Mouse (Mus musculus) forebrain, postnatal 0 days (tissue): ENCODE measurements around the gene Myl4. TPM values are rescaled to one million over a fixed set of nuclear protein-coding genes. Genes with fewer than 3 reads are reported as not detected.
A peak's percentile ranks its signal among the peaks of the same experiment; 100 is the strongest.

Experiments used
- ATAC-seq: fragments of 200-750 bp; cut with Nextera tagmentation; 2 replicates; pipeline ENCODE4 v1.8.0; 2017; ENCODE audit warnings: mild to moderate bottlenecking, moderate library complexity
- DNase-seq: peaks from one replicate; pipeline ENCODE4 v3.0.0-alpha.2; 2015
- H3K27ac ChIP-seq: fragments of 300-500 bp; sonication (generic); 2 replicates; pipeline ENCODE4 v1.5.1; 2014; ENCODE audit warnings: low read depth, mild to moderate bottlenecking, antibody characterized with exemption, low read length, moderate library complexity, mixed read lengths
- H3K27me3 ChIP-seq: fragments of 300-500 bp; sonication (generic); 2 replicates; pipeline ENCODE4 v1.6.1; 2014; ENCODE audit warnings: mild to moderate bottlenecking, low read length, mixed read lengths; ENCODE audit not compliant: insufficient read depth
- H3K36me3 ChIP-seq: fragments of 300-500 bp; sonication (generic); 2 replicates; pipeline ENCODE4 v1.6.1; 2014; ENCODE audit warnings: mild to moderate bottlenecking, moderate library complexity; ENCODE audit not compliant: insufficient read depth
- H3K4me1 ChIP-seq: fragments of 300-500 bp; sonication (generic); 2 replicates; pipeline ENCODE4 v1.6.1; 2014; ENCODE audit warnings: antibody characterized with exemption; ENCODE audit not compliant: insufficient read depth
- H3K4me2 ChIP-seq: fragments of 300-500 bp; sonication (generic); 2 replicates; pipeline ENCODE4 v1.6.1; 2014; ENCODE audit warnings: low read depth, mild to moderate bottlenecking, moderate library complexity
- H3K4me3 ChIP-seq: fragments of 300-500 bp; sonication (generic); 2 replicates; pipeline ENCODE4 v1.5.1; 2014; ENCODE audit warnings: low read depth, low read length, mixed read lengths
- H3K9ac ChIP-seq: fragments of 300-500 bp; sonication (generic); 2 replicates; pipeline ENCODE4 v1.6.1; 2014; ENCODE audit warnings: mild to moderate bottlenecking
- H3K9me3 ChIP-seq: fragments of 300-500 bp; sonication (generic); 2 replicates; pipeline ENCODE4 v1.6.1; 2016; ENCODE audit warnings: low read length
- CTCF ChIP-seq: sonication (generic); IDR thresholded peaks from 2 replicates; pipeline ENCODE4 v1.5.1; 2016; ENCODE audit warnings: antibody characterized with exemption, control low read depth, low read depth
- WGBS: fragments of 180-500 bp; shearing (Covaris S2); extraction: QIAGEN DNeasy Blood & Tissue Kit; methylation state at CpG from one replicate; pipeline ENCODE4 v1.1.7; 2014; 5-methylcytosine and 5-hydroxymethylcytosine counted together
- polyA plus RNA-seq: library from polyadenylated mRNA; unstranded; fragments of >200 nt; fragmentation: Nextera tagmentation; extraction: Ambion mirVana; gene quantifications from 2 replicates; pipeline ENCODE4 v1.2.1, GENCODE M21; 2015
- total RNA-seq: library from RNA; depleted of rRNA; stranded (reverse); fragments of >200 nt; gene quantifications from 2 replicates; pipeline ENCODE4 v1.2.3, GENCODE M21; 2014; rRNA removed

Myl4 gene
- 0.67 and 5.8 TPM in 2 replicates for total RNA-seq
- 4.6 and 5.3 TPM in 2 replicates for polyA plus RNA-seq

- peak; percentile 26; the same call in 1 of the 2 replicates for TF ChIP-seq CTCF
- Histone ChIP-seq H3K4me2 (peak within 1 kb of the TSS; percentile 78), H3K27me3 (no peaks in the 10 kb centered on the region), H3K4me3 (peak within 1 kb of the TSS; percentile 81), H3K9me3 (no peaks in the 10 kb centered on the region), H3K36me3 (no peaks in the 10 kb centered on the region), H3K4me1 (no peaks in the 10 kb centered on the region; the same call in 1 of the 2 replicates), H3K27ac (peak within 1 kb of the TSS; percentile 87), H3K9ac (peak within 1 kb of the TSS; percentile 98)
- ATAC-seq (peak; percentile 98), DNase-seq (peak; percentile 100)
- WGBS, result under 1% methylated on average over 35 of the region's 35 CpGs
Measured at GRCm38 (mm10) chr11:104550406-104550974, at the start of gene Myl4, which contains the start of gene Cdc27. TSS of gene Myl4 (plus strand) at chr11:104550663. TSS of gene Cdc27 (minus strand) at chr11:104550620.

- H3K27me3 ChIP-seq, result no peaks in the 10 kb centered on the region
- 76% methylated on average over 4 of the region's 4 CpGs for WGBS
Measured at GRCm38 (mm10) chr11:104508455-104508854, 42.0 kb upstream of the Myl4 start.

GRCm38 (mm10) chr11:104510606-104511005, 39.9 kb upstream of the Myl4 start:
- Histone ChIP-seq H3K4me2 (no peak overlapping the region), H3K9me3 (no peaks in the 10 kb centered on the region), H3K4me3 (no peak overlapping the region), H3K9ac (no peak overlapping the region), H3K36me3 (peaks cover 56% of the 10 kb centered on the region), H3K4me1 (no peaks in the 10 kb centered on the region), H3K27ac (no peak overlapping the region), H3K27me3 (no peaks in the 10 kb centered on the region)
- DNase-seq, result peak; percentile 40
- WGBS, result 90% methylated on average over 2 of the region's 2 CpGs
- no peak for ATAC-seq
- TF ChIP-seq CTCF, result peak; percentile 54

More at GRCm38 (mm10) chr11:104508455-104508854, 42.0 kb upstream of the Myl4 start:
- no peak overlapping the region for H3K4me2 ChIP-seq
- DNase-seq, result no peak
- H3K4me3 ChIP-seq, result no peak overlapping the region
- no peaks in the 10 kb centered on the region for H3K9me3 ChIP-seq
- no peak overlapping the region for H3K27ac ChIP-seq
- no peaks in the 10 kb centered on the region for H3K4me1 ChIP-seq
- TF ChIP-seq CTCF, result peak; percentile 9; the same call in 1 of the 2 replicates
- H3K36me3 ChIP-seq, result peaks cover 61% of the 10 kb centered on the region
- no peak for ATAC-seq
- no peak overlapping the region for H3K9ac ChIP-seq

DNA sequence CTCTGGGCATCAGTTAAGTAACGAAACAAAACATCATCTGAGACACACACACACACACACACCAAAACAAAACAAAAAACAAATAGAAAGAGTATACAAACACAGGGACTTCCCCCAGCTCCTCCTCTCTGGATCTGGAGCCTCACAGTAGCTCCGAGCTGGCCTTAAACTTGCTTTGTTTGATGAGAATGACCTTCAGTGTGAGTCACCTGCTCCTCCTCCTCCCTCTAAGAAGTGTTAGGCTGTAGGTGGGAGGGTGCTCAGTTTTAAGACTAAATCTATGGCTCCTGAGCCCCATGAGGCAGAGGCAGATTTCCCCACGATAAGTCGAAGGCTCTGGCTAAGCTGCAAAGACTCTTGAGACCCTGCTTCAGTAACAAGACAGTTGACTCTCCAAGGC, 38.0 kb upstream of the Myl4 start:
- H3K9ac ChIP-seq, result no peak overlapping the region
- TF ChIP-seq CTCF, result no peak
- no peaks in the 10 kb centered on the region for H3K4me1 ChIP-seq
- no peak overlapping the region for H3K4me3 ChIP-seq
- no peaks in the 10 kb centered on the region for H3K27me3 ChIP-seq
- H3K9me3 ChIP-seq, result no peaks in the 10 kb centered on the region
- DNase-seq (no peak), ATAC-seq (no peak)
- H3K36me3 ChIP-seq, result peaks cover 61% of the 10 kb centered on the region
- no peak overlapping the region for H3K27ac ChIP-seq
- H3K4me2 ChIP-seq, result no peak overlapping the region
- 95% methylated on average over 4 of the region's 4 CpGs for WGBS

DNA sequence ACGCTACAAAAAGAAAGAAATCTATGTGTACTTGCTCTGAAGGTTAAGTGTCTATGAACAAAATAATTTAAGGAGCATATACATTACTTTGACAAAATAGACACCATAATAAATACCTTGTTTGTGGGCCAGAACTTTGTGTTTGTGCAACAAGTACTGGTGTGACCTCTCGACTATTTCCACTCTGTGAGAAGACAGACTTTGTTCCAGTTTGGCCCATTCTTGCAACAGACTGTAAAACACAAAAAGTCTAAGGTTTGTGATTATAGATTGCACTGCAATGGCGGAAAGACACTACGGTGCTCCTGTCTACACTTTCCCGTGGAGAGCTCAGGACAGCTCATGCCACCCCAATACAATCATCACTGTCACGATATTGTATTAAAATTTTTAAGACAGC, 24.5 kb upstream of the Myl4 start:
- no peaks in the 10 kb centered on the region for H3K4me1 ChIP-seq
- no peaks in the 10 kb centered on the region for H3K9me3 ChIP-seq
- no peak overlapping the region for H3K4me2 ChIP-seq
- H3K27me3 ChIP-seq, result no peaks in the 10 kb centered on the region
- TF ChIP-seq CTCF, result no peak
- H3K9ac ChIP-seq, result no peak overlapping the region
- no peak overlapping the region for H3K4me3 ChIP-seq
- H3K27ac ChIP-seq, result no peak overlapping the region
- DNase-seq (no peak), ATAC-seq (no peak)
- 95% methylated on average over 6 of the region's 6 CpGs for WGBS
- H3K36me3 ChIP-seq, result peaks cover 47% of the 10 kb centered on the region

GRCm38 (mm10) chr11:104536843-104537242, 13.6 kb upstream of the Myl4 start:
- Histone ChIP-seq H3K4me2 (no peak overlapping the region), H3K9me3 (no peaks in the 10 kb centered on the region), H3K4me3 (no peak overlapping the region), H3K27ac (no peak overlapping the region), H3K9ac (no peak overlapping the region), H3K27me3 (no peaks in the 10 kb centered on the region), H3K4me1 (no peaks in the 10 kb centered on the region), H3K36me3 (peaks cover 21% of the 10 kb centered on the region)
- no peak for TF ChIP-seq CTCF
- ATAC-seq, result no peak
- WGBS, result 95% methylated on average over 2 of the region's 2 CpGs
- DNase-seq, result no peak

- WGBS, result 96% methylated on average over 2 of the region's 2 CpGs
- H3K9me3 ChIP-seq, result no peaks in the 10 kb centered on the region
- H3K27me3 ChIP-seq, result no peaks in the 10 kb centered on the region
- DNase-seq (no peak), ATAC-seq (no peak)
- H3K9ac ChIP-seq, result no peak overlapping the region
- TF ChIP-seq CTCF, result no peak
- no peaks in the 10 kb centered on the region for H3K4me1 ChIP-seq
- no peak overlapping the region for H3K4me2 ChIP-seq
- H3K27ac ChIP-seq, result no peak overlapping the region
- H3K4me3 ChIP-seq, result no peak overlapping the region
- H3K36me3 ChIP-seq, result peaks cover 12% of the 10 kb centered on the region
Measured at GRCm38 (mm10) chr11:104537945-104538555, 12.4 kb upstream of the Myl4 start.
